Mouse (Mus musculus) frontal cortex, adult 2 months (tissue): Measurements from ENCODE around the gene Olfr649. TPM values are rescaled to one million over a fixed set of nuclear protein-coding genes. Genes with fewer than 3 reads are reported as not detected.

Source experiments
- polyA plus RNA-seq: library from polyadenylated mRNA; depleted of rRNA; stranded (reverse); fragments of >200 nt; gene quantifications from 2 replicates; pipeline ENCODE4 v1.2.3, GENCODE M21; 2012; rRNA removed

The Olfr649 gene
- polyA plus RNA-seq, 1 experiment = not detected

Other genes starting within 250 kb of the Olfr649 start
- not detected in 2 replicates for gene Olfr635, start 224.8 kb downstream of the Olfr649 start, polyA plus RNA-seq
- gene Olfr638, start 197.2 kb downstream of the Olfr649 start, polyA plus RNA-seq = not detected in 2 replicates
- not detected in 2 replicates for gene Olfr639, start 178.7 kb downstream of the Olfr649 start, polyA plus RNA-seq
- gene Olfr640, start 170.4 kb downstream of the Olfr649 start, polyA plus RNA-seq = 0.11 TPM in 1 of 2 replicates, not detected in the other
- not detected in 2 replicates for gene Olfr641, start 160.5 kb downstream of the Olfr649 start, polyA plus RNA-seq
- gene Olfr642, start 143.3 kb downstream of the Olfr649 start, polyA plus RNA-seq = not detected in 2 replicates
- not detected in 2 replicates for gene 4930516K23Rik, start 134.5 kb downstream of the Olfr649 start, polyA plus RNA-seq
- 0.02 TPM in 1 of 2 replicates, not detected in the other for gene Olfr644, start 124.1 kb downstream of the Olfr649 start, polyA plus RNA-seq
- gene Olfr645, start 110.5 kb downstream of the Olfr649 start, polyA plus RNA-seq = not detected in 2 replicates
- not detected in 2 replicates for gene Olfr646, start 91.1 kb downstream of the Olfr649 start, polyA plus RNA-seq
- not detected in 2 replicates for gene Ubqln5, start 66.2 kb downstream of the Olfr649 start, polyA plus RNA-seq
- not detected in 2 replicates for gene Olfr643, start 58.6 kb downstream of the Olfr649 start, polyA plus RNA-seq
- gene Ubqln3, start 52.7 kb downstream of the Olfr649 start, polyA plus RNA-seq = not detected in 2 replicates
- gene Ubqlnl, start 45.4 kb downstream of the Olfr649 start, polyA plus RNA-seq = not detected in 2 replicates
- gene Olfm5, start 31.2 kb downstream of the Olfr649 start, polyA plus RNA-seq = 0.06 and 0.82 TPM in 2 replicates
- 0.08 and 0.16 TPM in 2 replicates for gene Olfr648, start 12.6 kb downstream of the Olfr649 start, polyA plus RNA-seq
- gene Trim6, start 22.8 kb upstream of the Olfr649 start, polyA plus RNA-seq = 0.56 and 1.0 TPM in 2 replicates
- 4.0 and 4.1 TPM in 2 replicates for gene Trim34a, start 48.5 kb upstream of the Olfr649 start, polyA plus RNA-seq
- 0.65 and 0.72 TPM in 2 replicates for gene Trim5, start 92.1 kb upstream of the Olfr649 start, polyA plus RNA-seq
- 5.0 and 6.0 TPM in 2 replicates for gene Trim12a, start 119.5 kb upstream of the Olfr649 start, polyA plus RNA-seq
- 0.04 TPM in 1 of 2 replicates, not detected in the other for gene Trim34b, start 133.5 kb upstream of the Olfr649 start, polyA plus RNA-seq
- gene Trim12c, start 157.4 kb upstream of the Olfr649 start, polyA plus RNA-seq = 2.1 and 2.8 TPM in 2 replicates
- 0.12 and 0.27 TPM in 2 replicates for gene Trim30b, start 173.9 kb upstream of the Olfr649 start, polyA plus RNA-seq
- 0.04 TPM in 1 of 2 replicates, not detected in the other for gene Trim30c, start 204.9 kb upstream of the Olfr649 start, polyA plus RNA-seq